Mouse (Mus musculus) thymus, postnatal 0 days (tissue): ENCODE measurements at regions not wholly inside any gene's neighbourhood (a gene's known extent, or its start where the extent isn't known, plus 50 kb on each side); places are given as distances from the start of the nearest gene placed in this dataset.
A peak's percentile ranks its signal among the peaks of the same experiment; 100 is the strongest.

ENCODE experiments used
- DNase-seq: peaks from one replicate; pipeline ENCODE4 v3.0.0-alpha.2; 2015; ENCODE audit warnings: low spot score

DNA sequence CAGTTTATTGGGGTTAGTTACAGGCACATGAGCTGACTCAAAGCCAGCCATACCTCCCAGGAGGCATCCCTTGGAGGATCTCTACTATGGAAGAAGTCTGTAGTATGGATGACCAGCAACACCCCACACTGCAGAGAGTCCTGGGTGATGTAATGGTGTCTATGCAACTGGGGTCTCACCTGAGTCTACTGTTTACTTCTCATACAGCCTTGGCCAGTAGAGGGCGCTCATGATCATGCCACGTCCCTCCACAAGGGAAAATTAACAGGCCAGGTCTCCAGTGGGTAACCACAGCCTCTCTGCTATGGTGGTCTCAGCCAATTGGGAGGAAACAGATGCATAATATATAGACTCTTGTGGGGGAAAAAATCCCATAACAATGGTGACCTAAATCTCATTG lies 111.7 kb downstream of the Cdh26 start:
- peak; percentile 54 for DNase-seq

DNA sequence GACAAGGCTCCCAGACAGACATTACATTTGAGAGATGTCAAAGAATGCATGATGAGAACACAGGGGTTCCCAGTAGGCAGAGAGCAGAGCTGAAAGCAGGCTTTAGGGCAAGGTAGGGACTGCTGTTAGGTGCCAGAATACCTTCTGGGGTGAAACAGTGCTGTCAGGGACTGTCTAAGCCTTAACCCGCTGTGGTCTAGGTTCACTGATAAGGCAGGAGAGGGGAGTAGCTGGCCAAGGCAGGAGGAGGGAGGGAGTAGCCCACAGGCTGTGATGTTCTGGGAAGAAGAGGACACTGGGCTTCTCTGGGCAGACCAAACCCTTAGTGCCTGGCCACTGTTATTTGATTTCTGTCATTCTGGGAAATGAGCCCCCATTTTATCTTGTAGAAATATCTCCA lies 114.1 kb downstream of the Cdh26 start:
- DNase-seq = no peak

DNA sequence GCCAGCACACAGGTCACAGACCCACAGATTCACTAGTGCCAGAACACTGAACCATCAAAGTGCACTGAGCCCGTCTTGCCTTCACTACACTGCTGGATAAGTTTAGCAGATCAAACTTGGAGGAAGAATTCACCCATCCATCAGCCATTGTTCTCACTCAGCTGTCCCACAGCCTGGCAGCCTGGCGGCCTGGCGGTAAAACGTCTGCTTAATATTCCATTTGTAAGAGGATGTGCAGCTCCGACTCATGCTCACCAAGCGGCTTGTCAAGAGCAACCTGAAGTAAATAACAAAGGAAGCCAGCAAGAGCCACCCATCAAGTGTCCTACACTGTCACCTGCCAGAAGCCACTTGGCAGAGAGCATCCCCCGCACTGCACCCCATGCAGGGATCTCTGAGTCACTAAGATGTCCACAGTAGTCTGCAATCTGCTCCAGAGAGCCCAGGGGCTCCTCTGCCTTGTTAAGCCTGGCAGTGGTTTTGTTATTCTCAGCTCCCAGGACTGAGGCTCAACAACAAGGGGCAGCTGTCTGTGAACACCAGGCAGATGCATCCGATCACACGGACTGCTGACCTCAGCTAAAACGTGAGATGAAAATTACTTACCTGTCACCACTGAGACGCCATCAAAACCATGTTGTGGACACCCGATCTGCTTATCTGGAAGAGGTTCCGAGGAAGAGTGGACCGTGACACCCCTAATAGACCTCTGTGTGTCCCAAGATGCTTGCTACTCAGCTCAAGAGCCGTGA lies 115.4 kb downstream of the Cdh26 start:
- DNase-seq = no peak

DNA sequence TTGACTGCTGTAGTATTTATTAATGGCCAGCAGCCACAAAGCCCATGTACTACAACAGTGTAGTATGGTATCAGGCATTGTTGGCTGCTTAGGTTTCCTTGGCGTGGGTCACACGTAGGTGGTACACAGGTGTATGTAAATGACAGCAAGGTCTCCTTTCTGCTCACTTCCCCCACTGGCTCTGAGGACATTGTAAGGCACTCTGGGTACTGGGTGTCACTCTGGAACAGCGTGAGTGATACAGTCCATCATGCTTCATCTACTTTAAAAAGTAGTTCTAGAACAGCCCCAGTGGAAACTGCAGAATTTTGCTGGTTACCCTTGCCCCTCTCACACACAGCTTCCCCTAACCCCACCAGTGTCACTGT lies 116.0 kb downstream of the Cdh26 start:
- DNase-seq = no peak

DNA sequence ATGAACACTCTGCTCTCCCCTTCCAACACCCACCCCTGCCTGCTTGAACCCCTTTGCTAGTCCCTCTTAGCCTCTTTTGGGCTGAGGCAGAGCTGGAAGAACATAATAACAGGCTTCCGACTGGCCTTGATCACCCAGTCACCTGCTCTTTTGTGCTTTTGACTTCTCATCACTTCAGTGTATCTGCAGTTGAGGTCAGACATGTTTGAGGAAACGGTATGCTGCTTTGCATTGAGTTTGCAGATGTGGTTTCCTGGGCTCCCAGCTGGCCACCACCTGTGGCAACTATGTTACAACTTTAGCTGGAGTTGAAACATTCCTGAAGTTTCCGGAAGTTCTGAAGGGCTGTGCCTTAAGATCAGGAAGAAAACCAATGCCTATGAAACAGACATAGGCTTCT lies 116.6 kb downstream of the Cdh26 start:
- peak; percentile 38 for DNase-seq

DNA sequence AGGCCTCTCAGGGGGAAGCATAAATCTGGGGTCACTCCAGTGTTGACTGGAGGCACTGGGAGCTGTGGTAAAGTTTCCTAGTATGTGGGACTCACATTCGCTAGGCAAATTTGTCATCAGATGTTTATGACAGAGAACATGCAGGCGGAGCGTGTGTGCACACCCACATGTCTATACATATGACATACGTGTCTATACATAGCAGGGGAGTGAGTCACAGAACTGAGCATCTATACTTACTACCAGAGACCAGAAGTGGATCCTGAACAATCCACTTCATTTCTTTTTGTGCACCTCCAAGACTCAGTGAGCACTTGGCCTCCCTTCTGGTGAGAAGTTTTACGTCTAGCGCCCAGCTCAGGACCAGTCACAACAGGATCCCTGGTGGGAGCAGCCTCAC lies 118.6 kb downstream of the Cdh26 start:
- no peak for DNase-seq

DNA sequence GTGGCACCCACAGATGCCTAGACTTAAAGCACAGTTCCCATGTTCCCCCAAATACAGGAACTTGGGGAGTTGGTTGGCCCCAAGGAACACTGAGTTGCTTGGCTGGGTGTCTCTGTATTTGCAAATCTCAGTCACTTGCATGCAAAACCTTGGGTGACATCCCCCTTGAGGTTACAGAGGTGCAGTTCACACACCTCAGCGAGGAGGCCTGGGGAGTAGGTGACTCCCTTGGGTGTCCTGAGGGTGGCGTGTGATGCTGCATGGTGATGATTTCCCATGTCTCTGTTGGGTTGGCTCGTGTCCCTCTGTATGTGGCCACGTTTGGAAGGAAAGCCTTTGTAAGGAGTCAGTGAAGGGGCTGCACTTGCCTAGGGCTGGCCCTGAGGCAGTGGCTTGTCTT lies 123.4 kb downstream of the Cdh26 start:
- DNase-seq = no peak

DNA sequence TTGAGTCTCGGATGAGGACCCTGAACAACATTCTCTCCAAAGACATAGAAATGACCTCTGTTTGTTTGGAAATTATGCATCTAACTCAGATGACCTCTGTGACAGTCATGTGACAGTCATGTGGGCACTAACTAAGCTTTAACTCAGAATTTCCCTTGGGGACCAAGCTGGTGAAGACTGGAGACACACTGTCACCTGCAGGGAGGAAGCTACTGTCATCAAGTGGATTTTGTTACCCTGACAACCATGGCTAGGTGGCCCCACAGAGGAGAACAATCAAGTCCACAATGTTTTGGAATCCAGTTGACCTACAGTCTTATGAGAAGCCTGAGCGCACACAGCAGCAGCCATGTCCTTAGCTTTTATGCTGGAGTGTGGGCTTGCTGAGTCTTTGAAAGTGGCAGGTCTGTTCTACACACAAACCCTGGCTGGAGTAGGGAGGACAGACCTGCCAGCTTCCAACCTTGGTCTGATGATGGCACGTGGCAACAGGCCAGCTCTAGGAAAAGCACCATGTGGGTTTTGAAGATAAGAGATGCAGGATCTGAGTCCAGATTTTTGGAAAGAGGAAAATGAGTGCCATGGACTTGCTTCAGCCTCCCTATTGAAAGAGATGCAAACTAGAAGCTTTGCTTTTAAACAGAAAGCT lies 125.5 kb downstream of the Cdh26 start:
- DNase-seq = no peak

DNA sequence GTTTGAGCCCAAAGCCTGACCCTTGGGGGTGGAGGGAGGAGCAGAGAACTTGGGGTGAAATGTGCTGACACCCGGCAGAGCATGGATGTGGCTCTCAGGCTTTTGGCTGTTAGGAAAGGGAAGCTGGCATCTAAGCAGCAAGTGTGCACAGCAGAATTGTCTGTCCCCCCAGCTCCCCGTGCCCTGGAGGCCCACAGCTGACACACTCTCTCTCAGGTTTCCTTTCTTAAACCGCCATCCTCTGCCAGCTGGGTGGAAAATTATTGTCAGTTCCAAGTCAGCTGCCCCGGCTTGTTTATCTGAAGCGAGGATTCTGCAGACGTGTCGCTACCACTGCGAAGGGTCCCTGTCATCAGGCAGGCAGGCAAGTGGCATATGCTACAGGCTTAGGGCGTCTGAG lies 127.6 kb downstream of the Cdh26 start:
- peak; percentile 18 for DNase-seq

DNA sequence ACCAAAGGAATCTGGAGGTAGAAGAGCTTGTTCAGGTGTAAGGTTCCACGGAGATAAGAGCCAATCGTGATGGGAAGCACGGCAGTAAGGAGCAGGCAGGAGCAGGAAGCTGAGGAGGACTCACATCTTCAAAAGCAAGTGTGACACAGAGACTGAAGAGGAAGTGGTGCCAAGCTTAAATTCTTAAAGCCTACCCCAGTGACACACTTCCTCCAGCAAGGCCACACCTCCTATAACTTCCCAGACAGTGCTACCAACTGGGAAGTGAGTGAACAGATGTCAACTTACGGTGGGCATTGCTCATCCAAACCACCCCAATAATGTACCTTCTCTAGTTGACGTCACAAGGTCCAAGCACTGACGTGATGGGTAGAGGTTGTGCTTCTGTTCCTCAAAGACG lies 133.0 kb downstream of the Cdh26 start:
- DNase-seq = no peak

DNA sequence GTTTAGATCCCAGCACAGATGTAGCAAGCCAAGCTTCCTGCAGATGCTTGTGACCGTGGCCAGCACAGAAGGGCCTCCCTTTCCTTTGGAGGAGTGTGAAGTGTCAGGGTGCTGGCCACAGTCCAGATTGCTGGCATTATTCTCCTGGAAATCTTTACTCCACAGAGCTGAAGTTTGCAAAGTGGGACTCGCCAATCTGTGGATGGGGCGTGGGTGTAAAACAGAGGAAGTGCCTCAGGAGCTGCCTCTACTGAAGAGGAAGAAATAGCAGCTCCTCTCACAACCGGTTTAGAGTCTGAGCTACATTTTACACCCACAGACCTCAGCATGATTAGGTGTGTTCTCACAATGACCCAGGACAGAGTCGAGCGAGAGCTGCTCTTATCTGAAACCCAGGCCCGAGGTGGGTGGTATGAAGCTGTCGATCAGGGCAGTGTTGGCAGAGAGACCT lies 135.1 kb downstream of the Cdh26 start:
- DNase-seq = no peak

DNA sequence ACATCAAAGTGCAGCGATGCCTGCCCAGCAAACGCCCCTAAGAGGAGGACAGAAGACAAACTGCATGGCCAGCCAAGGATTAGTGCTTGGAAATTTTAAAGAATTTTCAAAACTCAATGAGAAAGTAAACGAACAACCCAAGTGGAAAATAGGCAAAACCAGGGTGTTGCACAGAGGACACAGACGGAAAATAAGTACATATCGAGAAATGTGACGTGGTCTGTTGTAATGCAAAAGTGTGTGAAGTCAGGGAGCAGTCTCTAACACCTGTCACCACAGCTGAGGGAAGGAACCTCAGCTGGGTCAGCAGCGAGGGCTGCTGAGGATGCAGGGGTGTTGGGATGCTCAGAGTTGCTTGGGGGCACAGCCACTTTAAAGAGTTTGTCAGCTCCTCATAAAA lies 137.2 kb downstream of the Cdh26 start:
- DNase-seq = no peak

DNA sequence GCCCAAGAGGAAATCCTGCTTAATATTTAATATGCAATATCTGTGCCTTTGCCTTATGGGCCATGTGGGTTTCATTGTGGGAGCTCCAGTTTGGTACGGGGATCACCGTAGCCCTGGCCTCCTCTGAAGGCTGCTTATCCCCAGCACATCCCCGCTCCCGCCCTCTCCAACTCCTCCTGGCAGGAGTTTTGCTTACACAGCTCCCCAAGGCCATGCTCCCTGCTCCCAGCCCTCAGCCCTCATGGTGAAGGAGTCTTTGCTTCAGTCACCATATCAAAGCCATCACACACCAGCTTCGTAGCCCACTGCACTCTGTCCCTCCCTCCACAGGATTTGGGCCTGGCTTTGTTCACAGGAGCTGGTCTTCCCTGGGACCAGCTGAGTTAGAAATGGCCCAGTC lies 142.0 kb downstream of the Cdh26 start:
- no peak for DNase-seq

DNA sequence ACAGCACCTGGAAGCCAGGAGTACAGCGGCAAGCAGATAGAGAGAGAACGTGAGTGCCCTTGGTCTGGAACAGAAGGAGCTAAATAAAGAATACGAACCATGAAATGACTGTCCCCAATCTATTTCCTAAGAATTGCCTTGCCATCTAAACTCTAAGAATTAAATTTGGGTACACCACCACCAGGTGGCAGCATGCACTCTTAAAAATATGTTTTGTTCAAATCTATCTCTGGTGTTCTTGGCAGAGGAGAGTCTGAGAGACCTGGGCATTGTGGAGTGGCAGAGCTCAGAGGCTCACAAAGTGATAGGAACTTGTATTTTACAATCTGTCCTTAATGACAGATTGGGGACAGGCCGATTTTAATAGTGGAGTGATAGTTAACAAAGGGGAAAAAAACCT lies 144.5 kb downstream of the Cdh26 start:
- peak; percentile 47 for DNase-seq

DNA sequence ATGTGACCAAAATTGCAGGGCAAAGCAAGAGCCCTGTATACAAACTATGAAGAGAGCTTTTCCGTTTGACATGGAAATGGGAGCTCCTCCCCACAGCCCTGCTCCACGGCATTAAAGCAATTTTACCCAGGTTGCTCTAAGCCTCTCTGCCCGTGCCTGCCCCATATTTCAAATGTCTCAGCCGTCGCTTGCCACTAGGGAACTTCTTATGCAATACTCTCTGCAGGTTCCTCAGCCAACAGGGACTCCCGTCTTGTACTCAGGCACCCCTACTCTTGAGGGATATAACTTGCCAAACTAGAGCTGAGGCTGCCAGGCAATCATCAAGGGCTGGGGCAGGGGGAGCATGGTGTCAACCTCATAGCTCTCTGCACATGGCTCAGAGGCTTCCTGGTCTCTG lies 145.1 kb downstream of the Cdh26 start:
- no peak for DNase-seq

DNA sequence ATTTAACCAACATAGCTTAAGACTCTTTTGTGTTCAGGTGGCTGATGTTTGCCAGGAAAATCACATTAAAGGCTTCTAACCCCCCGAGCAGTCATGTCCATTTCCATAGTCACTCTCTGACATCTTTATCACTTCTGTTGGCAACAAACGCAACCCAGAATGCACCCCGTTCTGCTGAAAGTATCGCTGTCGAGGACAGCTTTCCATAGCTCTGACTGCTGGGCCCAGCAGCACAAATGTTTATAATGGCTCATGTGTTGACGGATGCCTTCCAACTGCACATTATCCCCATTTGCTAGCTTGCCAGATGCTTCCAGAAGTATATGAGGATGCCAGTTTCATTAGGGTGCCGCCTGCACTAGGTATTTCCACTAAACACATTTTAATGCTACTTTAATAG lies 145.7 kb downstream of the Cdh26 start:
- no peak for DNase-seq

DNA sequence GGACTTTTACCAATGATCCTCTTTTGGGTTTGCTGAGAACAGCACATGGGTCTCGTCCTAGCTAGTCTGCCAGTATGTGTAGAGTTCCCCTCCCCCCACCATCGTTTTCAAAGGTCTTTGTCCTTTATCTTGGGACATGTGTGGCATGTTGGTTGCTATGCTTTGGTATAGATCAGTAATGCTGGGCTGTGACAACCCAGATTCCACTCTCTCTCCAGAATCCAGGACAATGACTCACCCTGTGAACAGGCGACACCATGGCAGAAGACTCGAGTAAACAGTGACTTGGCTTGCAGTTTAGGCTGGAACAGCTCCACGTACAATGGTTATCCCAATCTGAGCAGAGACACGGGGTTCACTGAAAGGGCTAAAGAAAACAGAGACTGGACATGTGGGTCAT lies 149.2 kb downstream of the Cdh26 start:
- DNase-seq = no peak

DNA sequence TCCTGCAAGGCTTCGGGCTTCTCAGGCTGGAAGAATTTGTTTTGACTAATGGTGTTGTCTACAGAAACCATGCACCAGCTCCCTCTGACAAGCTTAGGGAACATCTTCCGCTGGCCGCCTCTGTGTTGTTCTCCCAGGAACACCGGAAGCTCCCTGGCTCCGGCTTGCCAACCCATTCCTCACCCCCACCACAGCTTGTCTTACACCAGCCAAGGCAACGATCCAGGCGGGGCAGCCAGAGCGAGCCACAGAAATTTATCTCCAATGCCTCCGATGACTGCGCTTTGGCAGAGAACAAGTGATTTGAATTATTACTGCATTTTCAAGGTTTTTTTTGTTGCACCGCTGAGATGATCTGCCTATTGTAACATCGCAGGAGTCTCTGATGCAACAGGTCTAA lies 151.0 kb downstream of the Cdh26 start:
- DNase-seq = no peak

DNA sequence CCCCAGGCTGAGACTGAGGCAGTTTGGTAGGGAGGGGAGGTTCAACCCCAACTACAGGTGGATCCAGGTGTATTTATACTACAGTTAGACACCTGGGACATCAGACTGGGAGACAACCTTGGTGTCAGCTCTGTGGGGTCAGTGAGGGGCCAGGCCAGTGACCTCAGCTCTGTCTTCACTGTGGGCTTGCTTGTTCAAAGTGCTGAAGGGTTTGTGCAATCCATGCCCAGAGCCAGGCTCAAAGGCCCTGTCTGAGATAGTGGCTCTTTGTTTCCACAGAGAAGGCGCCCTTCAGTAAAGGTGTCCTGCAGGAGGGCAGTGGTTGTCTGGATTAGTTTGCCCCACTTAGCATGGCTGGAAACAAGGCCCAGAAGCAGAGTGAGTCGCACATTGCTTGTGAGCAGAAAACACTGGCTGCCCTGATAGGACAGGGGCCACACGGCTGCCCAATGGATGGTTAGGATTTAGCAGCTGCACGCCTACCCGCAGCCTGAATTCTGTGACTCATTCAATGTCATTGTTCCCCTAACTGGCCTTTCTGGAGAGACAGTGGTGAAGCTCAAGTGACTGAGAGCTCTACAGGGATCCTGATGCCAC lies 154.7 kb downstream of the Cdh26 start:
- DNase-seq = no peak

DNA sequence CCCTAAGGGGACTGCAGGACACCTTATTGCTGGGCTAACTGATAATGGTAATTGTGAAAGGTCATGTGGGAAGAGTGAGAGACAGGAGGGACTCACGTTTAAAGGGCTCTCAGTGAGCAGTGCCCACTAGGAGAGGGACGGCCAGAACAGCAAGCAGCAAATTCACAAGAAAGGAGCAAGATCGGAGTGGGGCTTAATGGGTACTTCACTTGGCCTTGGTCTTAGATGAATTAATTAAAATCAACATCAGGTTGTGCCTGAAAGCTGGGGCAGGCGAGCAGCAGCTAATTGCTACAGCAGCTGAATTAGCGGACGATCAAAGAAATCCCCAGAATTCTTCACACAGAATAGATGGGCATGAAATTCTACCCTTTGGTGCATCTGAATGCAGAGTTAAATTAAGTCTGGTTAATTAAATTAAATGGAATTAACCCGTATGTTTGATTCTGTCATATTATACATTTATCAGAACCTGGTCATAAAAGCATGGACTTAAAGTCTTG lies 156.9 kb downstream of the Cdh26 start:
- DNase-seq = no peak

DNA sequence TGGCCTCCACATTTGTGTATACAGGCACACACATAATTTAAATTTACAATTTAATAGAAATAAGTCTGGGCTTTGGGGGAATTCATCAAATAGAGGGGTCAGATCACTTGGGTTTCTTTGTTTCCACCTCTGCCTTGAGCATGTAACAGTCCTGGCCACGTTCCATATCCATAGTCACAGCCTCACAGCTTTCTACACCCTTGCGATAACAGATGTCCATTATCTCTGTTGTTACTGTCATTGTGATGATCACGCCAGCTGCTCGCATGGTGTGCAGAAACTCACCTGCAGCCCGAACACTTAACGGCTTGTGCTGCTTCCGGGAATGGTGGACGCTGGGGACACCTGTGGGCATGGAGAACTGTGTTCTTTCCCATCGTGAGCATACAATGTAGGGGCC lies 163.4 kb downstream of the Cdh26 start:
- DNase-seq = no peak

DNA sequence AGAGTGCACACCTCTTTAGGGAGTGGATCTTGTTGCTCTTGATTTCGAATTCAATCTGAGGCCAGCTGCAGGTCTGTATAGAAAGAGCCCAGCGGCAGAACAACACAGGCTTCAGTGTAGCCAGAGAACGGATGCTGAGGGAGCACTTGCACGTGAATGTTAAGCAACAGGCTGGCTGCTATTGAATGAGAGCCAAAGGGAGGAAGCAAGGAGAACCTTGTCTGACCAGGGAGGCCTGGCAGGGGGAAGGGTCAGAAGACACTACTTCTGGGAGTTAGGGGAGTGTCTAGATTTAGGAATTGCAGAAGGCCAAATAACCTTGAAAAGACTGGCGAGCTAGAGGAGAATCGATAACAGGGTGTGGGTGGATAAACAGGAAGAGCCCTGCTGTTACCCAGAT lies 163.8 kb downstream of the Cdh26 start:
- DNase-seq = no peak
